In genomic region chr7:73648010-73648409, GRCm38 (mm10) we compare ENCODE assay signal across 9 mouse cellular contexts.
A peak's percentile ranks its signal among the peaks of the same experiment; 100 is the strongest.
DNase-seq lines count a peak whose midpoint lies in the region; ATAC-seq and TF ChIP-seq lines count a peak whose summit lies in the region.
"Had no signal": no experiment of that assay in that cellular context is flagged by ENCODE, and none has a peak within 500 bp of the region (broad histone marks: within the 10 kb centered on the region; RNA-seq: fewer than 3 reads in every experiment).

No protein-coding gene starts in this region.

- peak; percentile 60; the same call in 1 of the 2 replicates for ATAC-seq in G1E (ENCODE audit: extremely low read depth, insufficient number of reproducible peaks, low FRiP score, poor library complexity, severe bottlenecking)

- H3K4me3 ChIP-seq in G1E (ENCODE audit: low read depth, low read length): no peak overlapping the region
- H3K4me3 ChIP-seq: hindbrain, embryonic 15.5 days had no signal

- H3K4me1 ChIP-seq in G1E (ENCODE audit: insufficient read depth, low read depth, low read length): peaks cover 6% of the 10 kb centered on the region

- H3K36me3 ChIP-seq in G1E (replicated peaks): no peaks in the 10 kb centered on the region
- H3K36me3 ChIP-seq: hindbrain, embryonic 15.5 days had no signal

- H3K27me3 ChIP-seq in G1E (ENCODE audit: insufficient read depth, low read length): peaks cover 4% of the 10 kb centered on the region

- DNase-seq in 416B (ENCODE audit: low read depth): peak; percentile 86
- DNase-seq in G1E (ENCODE audit: low spot score): peak; percentile 14
- peak; percentile 80 to 81 for DNase-seq in cerebellum, adult 18-20 months
- DNase-seq in frontal cortex, postnatal 36 days (ENCODE audit: low spot score in 2 of 2): peak; percentile 80 to 90
- DNase-seq in kidney, postnatal 25 days: peak; percentile 84 to 93
- DNase-seq in lung, adult 18-20 months: peak; percentile 82 to 86
- peak; percentile 82 for DNase-seq in right cerebral cortex, postnatal 14 days
- DNase-seq in urinary bladder, postnatal 25 days (ENCODE audit: low spot score): peak; percentile 82

- TF ChIP-seq CTCF in G1E (IDR thresholded peaks at IDR 0.05; ENCODE audit: low read depth, low read length): peak; percentile 91

- no peaks in the 10 kb centered on the region for H3K9me3 ChIP-seq in G1E (replicated peaks)
- H3K9me3 ChIP-seq: hindbrain, embryonic 15.5 days had no signal

Comparison
In these comparisons a context has a peak if more than half of its experiments do, and no peak if none do; other contexts are left out.
1. DNase-seq: peak in every context shown above with its lines; median percentile 88 in kidney, postnatal 25 days; 86 in 416B; 85 in frontal cortex, postnatal 36 days; 84 in lung, adult 18-20 months; 82 in right cerebral cortex, postnatal 14 days; 82 in urinary bladder, postnatal 25 days; 80 in cerebellum, adult 18-20 months; 14 in G1E.